In genomic region chr14:25200656-25201179, GRCm38 (mm10) we compare ENCODE assay signal across 13 mouse cellular contexts.
DNase-seq lines count a peak whose midpoint lies in the region; ATAC-seq and TF ChIP-seq lines count a peak whose summit lies in the region.
"Had no signal": no experiment of that assay in that cellular context is flagged by ENCODE, and none has a peak within 500 bp of the region (broad histone marks: within the 10 kb centered on the region; RNA-seq: fewer than 3 reads in every experiment).

No protein-coding gene starts in this region.

- WGBS in kidney, adult 2 months = 56% methylated on average over 4 of the region's 4 CpGs
- 59% methylated on average over 4 of the region's 4 CpGs for WGBS in embryonic facial prominence, embryonic 10.5 days
- WGBS in embryonic facial prominence, embryonic 13.5 days = 24% methylated on average over 4 of the region's 4 CpGs
- WGBS in limb, embryonic 14.5 days = 29% methylated on average over 4 of the region's 4 CpGs

- 0 out of 2 replicates have a peak overlapping the region, but pooled peaks have one; percentile 43 for H3K27ac ChIP-seq in kidney, adult 2 months (ENCODE audit: insufficient read depth, low read depth, low read length)
- peak overlapping the region; percentile 48; the same call in 1 of the 2 replicates for H3K27ac ChIP-seq in embryonic facial prominence, embryonic 10.5 days (replicated peaks)
- H3K27ac ChIP-seq in embryonic facial prominence, embryonic 13.5 days = peak overlapping the region; percentile 92
- peak overlapping the region; percentile 81 for H3K27ac ChIP-seq in limb, embryonic 14.5 days (replicated peaks; ENCODE audit: low read depth, low read length)
- H3K27ac ChIP-seq: hindbrain, embryonic 15.5 days; macrophage had no signal

- peak overlapping the region; percentile 51; the same call in 1 of the 2 replicates for H3K9ac ChIP-seq in embryonic facial prominence, embryonic 13.5 days
- no peak overlapping the region for H3K9ac ChIP-seq in limb, embryonic 14.5 days (ENCODE audit: low read depth, low read length, severe bottlenecking)
- H3K9ac ChIP-seq: hindbrain, embryonic 15.5 days had no signal

- no peaks in the 10 kb centered on the region for H3K27me3 ChIP-seq in kidney, adult 2 months (replicated peaks; ENCODE audit: control insufficient read depth, insufficient read depth, low read length)
- H3K27me3 ChIP-seq in embryonic facial prominence, embryonic 10.5 days (replicated peaks; ENCODE audit: low read depth, poor library complexity, severe bottlenecking) = peaks cover 4% of the 10 kb centered on the region; the same call in 1 of the 2 replicates
- no peaks in the 10 kb centered on the region for H3K27me3 ChIP-seq in embryonic facial prominence, embryonic 13.5 days
- H3K27me3 ChIP-seq in limb, embryonic 14.5 days (ENCODE audit: control insufficient read depth, insufficient read depth, low read length) = no peaks in the 10 kb centered on the region
- H3K27me3 ChIP-seq: CH12.LX; hindbrain, embryonic 15.5 days had no signal

- H3K4me3 ChIP-seq in kidney, adult 2 months (ENCODE audit: insufficient read depth, low read depth, low read length) = no peak overlapping the region
- no peak overlapping the region for H3K4me3 ChIP-seq in embryonic facial prominence, embryonic 10.5 days
- no peak overlapping the region for H3K4me3 ChIP-seq in embryonic facial prominence, embryonic 13.5 days
- no peak overlapping the region for H3K4me3 ChIP-seq in limb, embryonic 14.5 days (replicated peaks; ENCODE audit: low read length)
- H3K4me3 ChIP-seq: hindbrain, embryonic 15.5 days had no signal

- H3K36me3 ChIP-seq in kidney, adult 2 months (ENCODE audit: control insufficient read depth, insufficient read depth, low read length) = no peaks in the 10 kb centered on the region
- no peaks in the 10 kb centered on the region for H3K36me3 ChIP-seq in embryonic facial prominence, embryonic 10.5 days (replicated peaks)
- H3K36me3 ChIP-seq in embryonic facial prominence, embryonic 13.5 days = no peaks in the 10 kb centered on the region
- no peaks in the 10 kb centered on the region for H3K36me3 ChIP-seq in limb, embryonic 14.5 days (ENCODE audit: control insufficient read depth, insufficient read depth, low read length)
- H3K36me3 ChIP-seq: hindbrain, embryonic 15.5 days had no signal

- no peak for TF ChIP-seq POLR2A in kidney, adult 2 months (IDR thresholded peaks at IDR 0.05; ENCODE audit: low read depth, low read length)
- TF ChIP-seq POLR2A in limb, embryonic 14.5 days (IDR thresholded peaks at IDR 0.05; ENCODE audit: borderline replicate concordance, extremely low read depth, insufficient read depth, insufficient read length) = no peak

- H3K4me2 ChIP-seq in embryonic facial prominence, embryonic 13.5 days = no peak overlapping the region
- H3K4me2 ChIP-seq in limb, embryonic 14.5 days (replicated peaks; ENCODE audit: low read depth, low read length, severe bottlenecking) = no peak overlapping the region
- H3K4me2 ChIP-seq: hindbrain, embryonic 15.5 days had no signal

- ATAC-seq in embryonic facial prominence, embryonic 13.5 days (ENCODE audit: insufficient number of reproducible peaks, insufficient read depth, low FRiP score, low TSS enrichment, low read depth) = no peak
- peak; percentile 21; the same call in 1 of the 2 replicates for ATAC-seq in limb, embryonic 14.5 days (ENCODE audit: low FRiP score, low read depth)

- TF ChIP-seq CTCF in kidney, adult 2 months (conservative IDR thresholded peaks at IDR 0.05; ENCODE audit: insufficient read depth, insufficient read length, low read depth, low read length) = no peak

- H3K4me1 ChIP-seq in kidney, adult 2 months (ENCODE audit: control insufficient read depth, insufficient read depth, low read length) = peaks cover 18% of the 10 kb centered on the region
- H3K4me1 ChIP-seq in embryonic facial prominence, embryonic 10.5 days = peaks cover 47% of the 10 kb centered on the region
- H3K4me1 ChIP-seq in embryonic facial prominence, embryonic 13.5 days = peaks cover 71% of the 10 kb centered on the region
- peaks cover 70% of the 10 kb centered on the region for H3K4me1 ChIP-seq in limb, embryonic 14.5 days (ENCODE audit: control insufficient read depth, insufficient read depth, low read length)

- DNase-seq in kidney, adult 2 months = no peak
- no peak for DNase-seq in kidney, adult 9 months
- DNase-seq in embryonic facial prominence, embryonic 10.5 days (ENCODE audit: low spot score) = no peak
- DNase-seq in limb, embryonic 14.5 days (ENCODE audit: low spot score) = peak; percentile 69
- DNase-seq in cerebellum, postnatal 25 days = no peak
- DNase-seq in right cerebral cortex, postnatal 36 days (ENCODE audit: low spot score in 2 of 2) = no peak
- DNase-seq: adrenal gland, postnatal 10 days; gastrocnemius, postnatal 10 days; layer of hippocampus, adult 9-11 months had no signal

- no peaks in the 10 kb centered on the region for H3K9me3 ChIP-seq in embryonic facial prominence, embryonic 10.5 days
- H3K9me3 ChIP-seq in embryonic facial prominence, embryonic 13.5 days = no peaks in the 10 kb centered on the region
- no peaks in the 10 kb centered on the region for H3K9me3 ChIP-seq in limb, embryonic 14.5 days (ENCODE audit: control insufficient read depth, low read length)
- H3K9me3 ChIP-seq: hindbrain, embryonic 15.5 days had no signal
